Mouse (Mus musculus) cerebellum, adult 9-11 months (tissue): Measurements from ENCODE around the gene Ppp1r11.
A peak's percentile ranks its signal among the peaks of the same experiment; 100 is the strongest.
"Not testable (repeated sequence)": the region's sequence is repeated elsewhere in the genome, so short reads cannot be mapped to it uniquely, and the experiment has no call there.

Experiments
- DNase-seq: peaks from one replicate; pipeline ENCODE4 v3.0.0; 2022

Ppp1r11 gene

GRCm38 (mm10) chr17:36950981-36951947 is at the start of gene Ppp1r11:
Gene Ppp1r11 (minus strand): TSS chr17:36951741.
- peak; percentile 98 for DNase-seq

GRCm38 (mm10) chr17:37000863-37001262 is 49.3 kb upstream of the Ppp1r11 start, which contains the start of gene Zfp57:
Gene Zfp57 (plus strand): TSS chr17:37001163.
- DNase-seq = no peak

- DNase-seq = no peak
Measured at GRCm38 (mm10) chr17:36998477-36998876, 46.9 kb upstream of the Ppp1r11 start.

- DNase-seq = peak; percentile 52
Measured at GRCm38 (mm10) chr17:36997033-36997735, 45.6 kb upstream of the Ppp1r11 start.

- no peak for DNase-seq
Measured at GRCm38 (mm10) chr17:36995448-36995847, 43.9 kb upstream of the Ppp1r11 start.

GRCm38 (mm10) chr17:36994528-36994927 is 43.0 kb upstream of the Ppp1r11 start:
- DNase-seq = no peak

- no peak for DNase-seq
Measured at GRCm38 (mm10) chr17:36993770-36994325, 42.3 kb upstream of the Ppp1r11 start.

GRCm38 (mm10) chr17:36992336-36993104 is 41.0 kb upstream of the Ppp1r11 start:
- no peak for DNase-seq

GRCm38 (mm10) chr17:36990630-36991029 is 39.1 kb upstream of the Ppp1r11 start:
- not testable (repeated sequence) for DNase-seq

GRCm38 (mm10) chr17:36989437-36989836 is 37.9 kb upstream of the Ppp1r11 start, which contains the start of gene H2-M5:
Gene H2-M5 (minus strand): TSS chr17:36989537.
- no peak for DNase-seq

GRCm38 (mm10) chr17:36988475-36988874 is 36.9 kb upstream of the Ppp1r11 start:
- DNase-seq = no peak

GRCm38 (mm10) chr17:36982253-36983155 is 31.0 kb upstream of the Ppp1r11 start:
- DNase-seq = no peak

- no peak for DNase-seq
Measured at GRCm38 (mm10) chr17:36981845-36982244, 30.3 kb upstream of the Ppp1r11 start.

- no peak for DNase-seq
Measured at GRCm38 (mm10) chr17:36981221-36981813, 29.8 kb upstream of the Ppp1r11 start, which contains the start of gene 2410137M14Rik. Gene 2410137M14Rik (minus strand): TSS chr17:36981237.

GRCm38 (mm10) chr17:36973271-36973787 is 21.8 kb upstream of the Ppp1r11 start:
- DNase-seq = no peak

GRCm38 (mm10) chr17:36972791-36973190 is 21.2 kb upstream of the Ppp1r11 start:
- DNase-seq = no peak

- DNase-seq = no peak
Measured at GRCm38 (mm10) chr17:36971172-36971850, 19.8 kb upstream of the Ppp1r11 start.

- DNase-seq = no peak
Measured at GRCm38 (mm10) chr17:36970316-36970890, 18.9 kb upstream of the Ppp1r11 start.

- no peak for DNase-seq
Measured at GRCm38 (mm10) chr17:36966875-36967274, 15.3 kb upstream of the Ppp1r11 start.

GRCm38 (mm10) chr17:36961125-36961524 is 9.6 kb upstream of the Ppp1r11 start:
- no peak for DNase-seq
